Mouse (Mus musculus): Measurements from ENCODE around the gene Bcas1. TPM values are rescaled to one million over a fixed set of nuclear protein-coding genes. Genes with fewer than 3 reads are reported as not detected.
"Not testable (repeated sequence)": the region's sequence is repeated elsewhere in the genome, so short reads cannot be mapped to it uniquely, and the experiment has no call there.

The Bcas1 gene
- polyA plus RNA-seq, 1 experiment = 0.11 TPM

DNA sequence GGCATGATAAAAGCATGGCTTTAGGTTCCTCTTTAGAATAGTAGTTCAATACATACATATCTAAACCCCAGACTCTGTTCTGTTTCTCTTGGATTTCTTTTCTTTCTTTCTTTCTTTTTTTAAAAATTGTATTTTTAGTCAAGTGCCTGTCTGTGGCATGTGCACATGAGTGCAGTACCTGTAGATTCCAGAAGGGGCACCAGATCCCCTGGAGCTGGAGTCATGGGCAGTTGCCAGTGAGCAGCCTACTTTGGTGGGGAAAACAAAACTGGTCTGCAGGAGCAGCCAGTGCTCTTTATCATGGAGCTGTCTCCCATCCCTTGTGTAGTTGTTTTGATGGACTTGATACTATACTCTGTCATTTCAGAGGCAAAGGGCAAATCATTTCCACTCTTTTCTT lies 40.4 kb upstream of the Bcas1 start:
- Histone ChIP-seq H3K4me3 (ENCODE audit: extremely low read depth, insufficient read depth, insufficient read length) (no peak overlapping the region), H3K27ac (ENCODE audit: insufficient read depth, low read length) (no peak overlapping the region), H3K4me1 (ENCODE audit: control insufficient read depth, insufficient read depth, insufficient read length) (no peaks in the 10 kb centered on the region), H3K27me3 (ENCODE audit: control insufficient read depth, insufficient read depth, low read length) (no peaks in the 10 kb centered on the region), H3K36me3 (ENCODE audit: control insufficient read depth, insufficient read depth, low read length) (no peaks in the 10 kb centered on the region)
- TF ChIP-seq CTCF (IDR thresholded peaks at IDR 0.05; ENCODE audit: extremely low read depth, insufficient read depth, insufficient read length, insufficient replicate concordance) = no peak; the same call in 1 of the 2 replicates
- no peak for TF ChIP-seq POLR2A (IDR thresholded peaks at IDR 0.05; ENCODE audit: low read depth, low read length)
- DNase-seq (ENCODE audit: low read depth in 1 of 2, low spot score in 2 of 2) = no peak

DNA sequence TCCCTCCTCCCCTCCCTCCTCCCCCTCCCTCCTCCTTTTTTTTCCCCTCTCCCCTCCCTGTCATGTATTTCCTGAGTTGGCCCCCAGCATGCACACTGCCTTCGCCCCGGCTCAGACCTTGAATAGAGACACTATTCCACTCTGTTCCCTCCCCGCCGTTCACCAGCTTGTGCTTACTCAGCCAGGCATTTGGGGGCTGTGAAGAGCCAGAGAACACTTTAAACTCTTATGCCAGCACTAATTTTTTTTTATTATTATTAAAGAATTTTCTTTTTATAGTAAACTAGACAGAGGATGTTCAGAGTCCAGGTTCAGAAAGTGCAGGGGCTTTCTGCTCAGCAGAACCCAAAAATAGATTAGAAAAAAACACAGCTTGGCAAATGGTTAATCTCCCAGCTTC lies 37.2 kb upstream of the Bcas1 start:
- Histone ChIP-seq H3K27me3 (ENCODE audit: control insufficient read depth, insufficient read depth, low read length) (no peaks in the 10 kb centered on the region), H3K27ac (ENCODE audit: insufficient read depth, low read length) (no peak overlapping the region), H3K36me3 (ENCODE audit: control insufficient read depth, insufficient read depth, low read length) (no peaks in the 10 kb centered on the region), H3K4me1 (ENCODE audit: control insufficient read depth, insufficient read depth, insufficient read length) (no peaks in the 10 kb centered on the region), H3K4me3 (ENCODE audit: extremely low read depth, insufficient read depth, insufficient read length) (no peak overlapping the region)
- 44% methylated on average over 4 of the region's 4 CpGs for WGBS
- TF ChIP-seq POLR2A (IDR thresholded peaks at IDR 0.05; ENCODE audit: low read depth, low read length) (no peak), CTCF (IDR thresholded peaks at IDR 0.05; ENCODE audit: extremely low read depth, insufficient read depth, insufficient read length, insufficient replicate concordance) (no peak)
- DNase-seq (ENCODE audit: low read depth in 1 of 2, low spot score in 2 of 2) = no peak

DNA sequence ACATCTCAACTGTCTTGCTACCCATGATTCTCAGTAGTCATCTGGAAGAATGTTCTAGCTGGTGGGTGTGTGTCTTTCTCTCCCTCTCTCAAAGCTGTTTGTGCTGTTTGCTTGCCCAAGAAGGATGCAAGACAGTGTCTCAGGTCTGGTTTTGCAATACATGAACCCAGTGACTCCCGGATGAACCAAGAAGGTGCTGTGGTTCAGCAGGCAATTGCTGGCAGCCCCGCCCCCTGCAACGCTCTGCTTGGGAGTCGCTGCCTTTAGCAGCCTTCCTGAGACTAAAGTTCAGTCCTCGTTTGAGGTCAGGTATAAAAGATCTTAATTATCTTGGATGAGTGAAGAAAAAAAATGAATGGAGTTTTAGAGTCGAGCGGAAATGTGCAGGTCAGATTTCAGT lies 34.0 kb upstream of the Bcas1 start:
- Histone ChIP-seq H3K27ac (ENCODE audit: insufficient read depth, low read length) (no peak overlapping the region), H3K4me3 (ENCODE audit: extremely low read depth, insufficient read depth, insufficient read length) (no peak overlapping the region), H3K36me3 (ENCODE audit: control insufficient read depth, insufficient read depth, low read length) (no peaks in the 10 kb centered on the region), H3K4me1 (ENCODE audit: control insufficient read depth, insufficient read depth, insufficient read length) (no peaks in the 10 kb centered on the region), H3K27me3 (ENCODE audit: control insufficient read depth, insufficient read depth, low read length) (no peaks in the 10 kb centered on the region)
- TF ChIP-seq POLR2A (IDR thresholded peaks at IDR 0.05; ENCODE audit: low read depth, low read length) (no peak), CTCF (IDR thresholded peaks at IDR 0.05; ENCODE audit: extremely low read depth, insufficient read depth, insufficient read length, insufficient replicate concordance) (no peak)
- DNase-seq (ENCODE audit: low read depth in 1 of 2, low spot score in 2 of 2) = no peak
- 68% methylated on average over 7 of the region's 7 CpGs for WGBS

DNA sequence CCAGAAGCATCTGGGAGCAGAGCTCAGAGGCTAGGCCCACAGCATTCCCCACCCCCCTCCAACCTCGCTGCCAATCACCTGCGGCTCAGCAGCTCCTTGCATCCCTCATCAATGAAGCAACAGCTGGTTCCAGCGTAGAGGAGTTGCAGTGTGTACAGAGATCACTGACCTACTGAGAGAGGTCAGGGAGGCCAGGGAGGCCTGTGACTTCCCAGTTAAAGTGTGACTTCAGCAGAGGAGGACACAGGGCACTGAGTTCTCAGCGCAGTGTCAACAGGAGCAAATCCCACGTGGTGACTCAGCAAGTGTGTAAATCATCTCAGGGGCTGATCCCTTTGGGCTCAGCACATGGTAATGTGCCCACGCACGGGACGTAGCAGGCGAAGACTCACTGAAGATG lies 32.2 kb upstream of the Bcas1 start:
- DNase-seq (ENCODE audit: low read depth in 1 of 2, low spot score in 2 of 2) = no peak
- no peaks in the 10 kb centered on the region for H3K4me1 ChIP-seq (ENCODE audit: control insufficient read depth, insufficient read depth, insufficient read length)
- no peaks in the 10 kb centered on the region for H3K36me3 ChIP-seq (ENCODE audit: control insufficient read depth, insufficient read depth, low read length)
- H3K27me3 ChIP-seq (ENCODE audit: control insufficient read depth, insufficient read depth, low read length) = no peaks in the 10 kb centered on the region
- no peak overlapping the region for H3K4me3 ChIP-seq (ENCODE audit: extremely low read depth, insufficient read depth, insufficient read length)
- TF ChIP-seq POLR2A (IDR thresholded peaks at IDR 0.05; ENCODE audit: low read depth, low read length) (no peak), CTCF (IDR thresholded peaks at IDR 0.05; ENCODE audit: extremely low read depth, insufficient read depth, insufficient read length, insufficient replicate concordance) (no peak)
- H3K27ac ChIP-seq (ENCODE audit: insufficient read depth, low read length) = no peak overlapping the region
- WGBS = 40% methylated on average over 9 of the region's 9 CpGs

DNA sequence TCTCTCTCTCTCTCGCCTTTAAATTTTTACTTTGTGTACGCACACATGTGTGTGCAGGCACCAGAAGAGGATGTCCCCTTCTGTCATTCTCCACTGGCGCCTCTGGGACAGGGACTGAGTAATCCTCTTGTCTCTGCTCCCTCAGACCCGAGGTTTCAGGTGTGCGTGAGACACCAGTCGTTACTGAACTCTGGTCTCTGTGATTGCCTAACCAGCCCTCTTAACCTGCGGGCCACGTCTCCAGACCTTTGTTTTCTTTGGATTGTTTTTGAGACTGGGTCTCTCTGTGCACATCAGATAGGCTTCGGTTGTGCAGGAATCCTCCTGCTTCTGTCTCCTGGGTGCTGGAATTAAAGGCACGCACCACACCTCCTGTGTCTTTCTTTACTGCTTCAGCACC lies 31.5 kb upstream of the Bcas1 start:
- H3K27me3 ChIP-seq (ENCODE audit: control insufficient read depth, insufficient read depth, low read length) = no peaks in the 10 kb centered on the region
- H3K4me1 ChIP-seq (ENCODE audit: control insufficient read depth, insufficient read depth, insufficient read length) = no peaks in the 10 kb centered on the region
- no peak for DNase-seq (ENCODE audit: low read depth in 1 of 2, low spot score in 2 of 2)
- H3K27ac ChIP-seq (ENCODE audit: insufficient read depth, low read length) = no peak overlapping the region
- TF ChIP-seq CTCF (IDR thresholded peaks at IDR 0.05; ENCODE audit: extremely low read depth, insufficient read depth, insufficient read length, insufficient replicate concordance) = no peak
- TF ChIP-seq POLR2A (IDR thresholded peaks at IDR 0.05; ENCODE audit: low read depth, low read length) = no peak
- 72% methylated on average over 10 of the region's 10 CpGs for WGBS
- H3K36me3 ChIP-seq (ENCODE audit: control insufficient read depth, insufficient read depth, low read length) = no peaks in the 10 kb centered on the region
- H3K4me3 ChIP-seq (ENCODE audit: extremely low read depth, insufficient read depth, insufficient read length) = no peak overlapping the region

DNA sequence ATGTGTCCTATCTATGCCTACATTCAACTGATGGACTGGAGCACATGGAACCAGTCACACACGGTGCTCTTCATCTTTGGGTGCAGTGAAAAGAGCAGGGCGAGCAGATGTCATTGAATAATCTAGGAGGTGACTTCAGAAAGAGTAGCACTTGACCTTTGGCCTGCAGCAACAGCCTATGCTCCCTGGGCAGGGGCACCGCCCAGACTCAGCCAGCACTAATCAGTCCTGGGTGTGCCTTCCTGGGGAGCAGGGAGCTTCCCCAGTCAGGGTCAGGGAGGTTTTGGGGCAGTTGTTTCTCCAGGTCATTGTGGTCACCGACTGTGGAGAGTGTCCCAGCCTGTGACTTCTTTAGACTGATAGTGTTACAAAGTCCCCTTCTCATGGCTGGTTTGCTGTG lies 26.2 kb upstream of the Bcas1 start:
- not testable (repeated sequence) for H3K4me3 ChIP-seq (ENCODE audit: extremely low read depth, insufficient read depth, insufficient read length); H3K36me3 ChIP-seq (ENCODE audit: control insufficient read depth, insufficient read depth, low read length); H3K4me1 ChIP-seq (ENCODE audit: control insufficient read depth, insufficient read depth, insufficient read length); H3K27ac ChIP-seq (ENCODE audit: insufficient read depth, low read length); H3K27me3 ChIP-seq (ENCODE audit: control insufficient read depth, insufficient read depth, low read length); DNase-seq (ENCODE audit: low read depth in 1 of 2, low spot score in 2 of 2)
- WGBS = 81% methylated on average over 3 of the region's 4 CpGs

DNA sequence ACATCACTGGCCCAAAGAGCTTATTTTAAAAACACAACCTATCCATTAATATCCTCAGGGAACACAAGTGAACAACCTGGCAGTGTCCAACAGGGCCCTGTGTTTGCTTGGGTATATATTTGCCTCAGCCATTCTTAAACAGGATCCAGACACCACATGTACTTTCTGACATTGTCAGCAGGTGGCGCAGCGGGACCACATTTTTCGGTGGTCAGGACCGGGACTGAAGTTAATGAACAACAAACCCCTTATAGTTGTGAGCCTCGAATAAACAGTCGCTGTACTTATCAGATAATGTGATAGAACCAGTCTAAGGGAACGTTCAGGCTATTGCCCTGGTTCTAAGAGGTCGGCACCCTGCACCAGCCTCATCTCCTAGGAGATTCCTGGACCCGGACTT lies 23.3 kb upstream of the Bcas1 start:
- Histone ChIP-seq H3K27ac (ENCODE audit: insufficient read depth, low read length) (no peak overlapping the region), H3K4me1 (ENCODE audit: control insufficient read depth, insufficient read depth, insufficient read length) (no peaks in the 10 kb centered on the region), H3K27me3 (ENCODE audit: control insufficient read depth, insufficient read depth, low read length) (no peaks in the 10 kb centered on the region), H3K36me3 (ENCODE audit: control insufficient read depth, insufficient read depth, low read length) (no peaks in the 10 kb centered on the region), H3K4me3 (ENCODE audit: extremely low read depth, insufficient read depth, insufficient read length) (no peak overlapping the region)
- 14% methylated on average over 9 of the region's 9 CpGs for WGBS
- peak in 1 of 2 experiments; percentile 50 for DNase-seq (ENCODE audit: low read depth in 1 of 2, low spot score in 2 of 2)
- TF ChIP-seq CTCF (IDR thresholded peaks at IDR 0.05; ENCODE audit: extremely low read depth, insufficient read depth, insufficient read length, insufficient replicate concordance) (peak; percentile 64; the same call in 1 of the 2 replicates), POLR2A (IDR thresholded peaks at IDR 0.05; ENCODE audit: low read depth, low read length) (no peak)
